Mouse (Mus musculus): ENCODE results near the gene Itga9. TPM values are rescaled to one million over a fixed set of nuclear protein-coding genes. Genes with fewer than 3 reads are reported as not detected.

The Itga9 gene
- polyA plus RNA-seq, 1 experiment from 2014 or later = 12.2 TPM

GRCm38 (mm10) chr9:118913048-118913447 lies 306.6 kb downstream of the Itga9 start:
- ATAC-seq = no peak
- H3K4me3 ChIP-seq (replicated peaks) = no peak overlapping the region
- no peaks in the 10 kb centered on the region for H3K36me3 ChIP-seq
- H3K4me1 ChIP-seq (replicated peaks) = peaks cover 9% of the 10 kb centered on the region
- no peak overlapping the region for H3K27ac ChIP-seq
- 88% methylated on average over 9 of the region's 9 CpGs for WGBS
- no peak overlapping the region for H3K9ac ChIP-seq
- H3K27me3 ChIP-seq (replicated peaks) = no peaks in the 10 kb centered on the region
- H3K9me3 ChIP-seq = no peaks in the 10 kb centered on the region
- H3K4me2 ChIP-seq (replicated peaks) = no peak overlapping the region

- H3K36me3 ChIP-seq = no peaks in the 10 kb centered on the region
- H3K27ac ChIP-seq = no peak overlapping the region
- peaks cover 9% of the 10 kb centered on the region; the same call in 1 of the 2 replicates for H3K4me1 ChIP-seq (replicated peaks)
- H3K4me2 ChIP-seq (replicated peaks) = no peak overlapping the region
- H3K4me3 ChIP-seq (replicated peaks) = no peak overlapping the region
- H3K27me3 ChIP-seq (replicated peaks) = no peaks in the 10 kb centered on the region
- ATAC-seq = no peak
- WGBS = 84% methylated on average over 3 of the region's 3 CpGs
- H3K9me3 ChIP-seq = no peaks in the 10 kb centered on the region
- H3K9ac ChIP-seq = no peak overlapping the region
These were observed 307.1 kb downstream of the Itga9 start for GRCm38 (mm10) chr9:118913613-118914012.

- Histone ChIP-seq H3K36me3 (no peaks in the 10 kb centered on the region), H3K4me2 (replicated peaks) (no peak overlapping the region; the same call in 1 of the 2 replicates), H3K27me3 (replicated peaks) (no peaks in the 10 kb centered on the region), H3K9ac (no peak overlapping the region), H3K4me3 (replicated peaks) (no peak overlapping the region), H3K27ac (no peak overlapping the region; the same call in 1 of the 2 replicates), H3K4me1 (replicated peaks) (peaks cover 9% of the 10 kb centered on the region; the same call in 1 of the 2 replicates), H3K9me3 (no peaks in the 10 kb centered on the region)
- 27% methylated on average over 8 of the region's 8 CpGs for WGBS
- 0 out of 2 replicates have a peak, but pooled peaks have one; percentile 19 for ATAC-seq
These were observed 308.1 kb downstream of the Itga9 start for GRCm38 (mm10) chr9:118914589-118914988.

- WGBS = 67% methylated on average over 5 of the region's 5 CpGs
- Histone ChIP-seq H3K27ac (no peak overlapping the region), H3K36me3 (no peaks in the 10 kb centered on the region), H3K27me3 (replicated peaks) (no peaks in the 10 kb centered on the region), H3K4me2 (replicated peaks) (no peak overlapping the region), H3K4me3 (replicated peaks) (no peak overlapping the region), H3K4me1 (replicated peaks) (peaks cover 9% of the 10 kb centered on the region; the same call in 1 of the 2 replicates), H3K9ac (no peak overlapping the region), H3K9me3 (no peaks in the 10 kb centered on the region)
- ATAC-seq = no peak
These were observed 308.8 kb downstream of the Itga9 start for GRCm38 (mm10) chr9:118915290-118915689.

GRCm38 (mm10) chr9:118919672-118920186 lies 313.2 kb downstream of the Itga9 start:
- Histone ChIP-seq H3K36me3 (no peaks in the 10 kb centered on the region), H3K4me1 (replicated peaks) (peaks cover 11% of the 10 kb centered on the region; the same call in 1 of the 2 replicates), H3K27ac (no peak overlapping the region), H3K9ac (no peak overlapping the region), H3K27me3 (replicated peaks) (no peaks in the 10 kb centered on the region), H3K9me3 (no peaks in the 10 kb centered on the region), H3K4me3 (replicated peaks) (no peak overlapping the region), H3K4me2 (replicated peaks) (no peak overlapping the region)
- 74% methylated on average over 16 of the region's 16 CpGs for WGBS
- no peak for ATAC-seq

GRCm38 (mm10) chr9:118920798-118921515 lies 314.5 kb downstream of the Itga9 start:
- H3K36me3 ChIP-seq = no peaks in the 10 kb centered on the region
- H3K4me3 ChIP-seq (replicated peaks) = no peak overlapping the region
- no peaks in the 10 kb centered on the region for H3K27me3 ChIP-seq (replicated peaks)
- H3K27ac ChIP-seq = no peak overlapping the region
- no peaks in the 10 kb centered on the region for H3K9me3 ChIP-seq
- WGBS = 49% methylated on average over 12 of the region's 12 CpGs
- no peak overlapping the region for H3K4me2 ChIP-seq (replicated peaks)
- H3K4me1 ChIP-seq (replicated peaks) = peaks cover 11% of the 10 kb centered on the region; the same call in 1 of the 2 replicates
- ATAC-seq = no peak
- no peak overlapping the region for H3K9ac ChIP-seq

GRCm38 (mm10) chr9:118921926-118922325 lies 315.4 kb downstream of the Itga9 start:
- WGBS = 78% methylated on average over 3 of the region's 3 CpGs
- H3K4me1 ChIP-seq (replicated peaks) = peaks cover 11% of the 10 kb centered on the region; the same call in 1 of the 2 replicates
- H3K36me3 ChIP-seq = no peaks in the 10 kb centered on the region
- ATAC-seq = no peak
- H3K9me3 ChIP-seq = no peaks in the 10 kb centered on the region
- H3K4me3 ChIP-seq (replicated peaks) = no peak overlapping the region
- H3K4me2 ChIP-seq (replicated peaks) = no peak overlapping the region
- H3K27ac ChIP-seq = no peak overlapping the region
- H3K9ac ChIP-seq = no peak overlapping the region
- no peaks in the 10 kb centered on the region for H3K27me3 ChIP-seq (replicated peaks)

GRCm38 (mm10) chr9:118924554-118925085 lies 318.1 kb downstream of the Itga9 start:
- H3K4me2 ChIP-seq (replicated peaks) = peak overlapping the region; percentile 99
- peak overlapping the region; percentile 89 for H3K9ac ChIP-seq
- WGBS = 20% methylated on average over 16 of the region's 16 CpGs
- H3K4me1 ChIP-seq (replicated peaks) = peaks cover 25% of the 10 kb centered on the region
- peak overlapping the region; percentile 85 for H3K4me3 ChIP-seq (replicated peaks)
- no peaks in the 10 kb centered on the region for H3K9me3 ChIP-seq
- ATAC-seq = 0 out of 2 replicates have a peak, but pooled peaks have one; percentile 0
- no peaks in the 10 kb centered on the region for H3K36me3 ChIP-seq
- no peaks in the 10 kb centered on the region for H3K27me3 ChIP-seq (replicated peaks)
- H3K27ac ChIP-seq = no peak overlapping the region

- Histone ChIP-seq H3K27me3 (replicated peaks) (no peaks in the 10 kb centered on the region), H3K4me2 (replicated peaks) (peak overlapping the region; percentile 99), H3K9me3 (no peaks in the 10 kb centered on the region), H3K27ac (peak overlapping the region; percentile 89), H3K4me1 (replicated peaks) (peaks cover 29% of the 10 kb centered on the region), H3K36me3 (0 out of 2 replicates have a peak, but pooled peaks cover 4% of the 10 kb centered on the region), H3K4me3 (replicated peaks) (peak overlapping the region; percentile 85), H3K9ac (peak overlapping the region; percentile 89)
- peak; percentile 87 for ATAC-seq
- under 1% methylated on average over 53 of the region's 53 CpGs for WGBS
These were observed 319.0 kb downstream of the Itga9 start for GRCm38 (mm10) chr9:118925286-118926110.

- peak within 1 kb of the TSS; percentile 89 for H3K27ac ChIP-seq
- peaks cover 26% of the 10 kb centered on the region for H3K4me1 ChIP-seq (replicated peaks)
These were observed 319.7 kb downstream of the Itga9 start, which contains the start of gene Ctdspl for GRCm38 (mm10) chr9:118926111-118926650. Gene Ctdspl, plus strand, starts transcription at chr9:118926453.

GRCm38 (mm10) chr9:118926688-118927321 lies 320.3 kb downstream of the Itga9 start:
- H3K27me3 ChIP-seq (replicated peaks) = no peaks in the 10 kb centered on the region
- H3K4me1 ChIP-seq (replicated peaks) = peaks cover 26% of the 10 kb centered on the region
- 0 out of 2 replicates have a peak, but pooled peaks cover 4% of the 10 kb centered on the region for H3K36me3 ChIP-seq
- no peaks in the 10 kb centered on the region for H3K9me3 ChIP-seq
- peak overlapping the region; percentile 89 for H3K27ac ChIP-seq
- H3K4me3 ChIP-seq (replicated peaks) = peak overlapping the region; percentile 85
- H3K4me2 ChIP-seq (replicated peaks) = peak overlapping the region; percentile 99
- peak overlapping the region; percentile 89 for H3K9ac ChIP-seq
- ATAC-seq = peak; percentile 19
- 1% methylated on average over 53 of the region's 68 CpGs for WGBS

More at GRCm38 (mm10) chr9:118926111-118926650, 319.7 kb downstream of the Itga9 start, which contains the start of gene Ctdspl:
- ATAC-seq = peak; percentile 55
- H3K4me2 ChIP-seq (replicated peaks) = peak within 1 kb of the TSS; percentile 99
- H3K36me3 ChIP-seq = 0 out of 2 replicates have a peak, but pooled peaks cover 4% of the 10 kb centered on the region
- no peaks in the 10 kb centered on the region for H3K9me3 ChIP-seq
- under 1% methylated on average over 33 of the region's 73 CpGs for WGBS
- peak within 1 kb of the TSS; percentile 89 for H3K9ac ChIP-seq
- H3K27me3 ChIP-seq (replicated peaks) = no peaks in the 10 kb centered on the region
- H3K4me3 ChIP-seq (replicated peaks) = peak within 1 kb of the TSS; percentile 85

Data from intestine, embryonic 15.5 days (tissue).